Comparison of ENCODE assay signal across 21 mouse cellular contexts in the genomic region with DNA sequence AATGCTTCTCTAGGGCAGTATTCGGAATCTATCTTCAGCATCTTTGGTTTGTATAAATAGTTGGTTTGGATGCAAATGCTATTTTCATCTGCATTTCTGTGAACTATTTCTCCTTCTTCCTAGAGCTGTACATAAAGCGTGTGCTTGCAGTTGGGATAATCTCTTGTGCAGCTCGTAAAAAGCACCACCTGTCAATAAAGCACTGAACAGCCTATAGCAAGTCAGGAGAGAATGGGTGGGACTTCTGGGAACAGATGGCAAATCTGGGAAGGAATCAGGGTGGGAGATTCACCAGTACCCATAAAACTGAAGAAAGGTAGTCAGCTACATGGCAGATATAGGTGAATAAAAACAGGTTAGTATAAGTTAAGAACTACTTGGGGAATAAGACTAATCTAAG.
"Had no signal": no experiment of that assay in that cellular context is flagged by ENCODE, and none has a peak within 500 bp of the region (broad histone marks: within the 10 kb centered on the region; RNA-seq: fewer than 3 reads in every experiment).

No protein-coding gene starts in this region.

- H3K4me1 ChIP-seq: limb, embryonic 12.5 days; limb, embryonic 15.5 days; midbrain, embryonic 12.5 days; midbrain, embryonic 15.5 days; neural tube, embryonic 12.5 days; neural tube, embryonic 15.5 days; stomach, embryonic 15.5 days had no signal

- DNase-seq: kidney, adult 8-10 months; kidney, postnatal 14 days; kidney, postnatal 4 days; left cerebral cortex, postnatal 4 days; liver, postnatal 0 days; lung, embryonic 14.5 days; right cerebral cortex, adult 18-20 months; right cerebral cortex, postnatal 14 days; spleen, adult 18-20 months; thymus, postnatal 25 days had no signal

- H3K9ac ChIP-seq: limb, embryonic 12.5 days; limb, embryonic 15.5 days; liver, embryonic 14.5 days; liver, postnatal 0 days; lung, embryonic 14.5 days; midbrain, embryonic 12.5 days; midbrain, embryonic 15.5 days; neural tube, embryonic 12.5 days; neural tube, embryonic 15.5 days; stomach, embryonic 15.5 days had no signal

- ATAC-seq: liver, postnatal 0 days; lung, postnatal 0 days; midbrain, embryonic 15.5 days had no signal

- H3K27ac ChIP-seq: limb, embryonic 12.5 days; limb, embryonic 15.5 days; liver, embryonic 14.5 days; macrophage; midbrain, embryonic 12.5 days; midbrain, embryonic 15.5 days; neural tube, embryonic 12.5 days; neural tube, embryonic 15.5 days; stomach, embryonic 15.5 days had no signal

- H3K4me2 ChIP-seq: limb, embryonic 12.5 days; limb, embryonic 15.5 days; liver, embryonic 11.5 days; lung, embryonic 14.5 days; midbrain, embryonic 12.5 days; midbrain, embryonic 15.5 days; neural tube, embryonic 12.5 days; neural tube, embryonic 15.5 days; stomach, embryonic 15.5 days had no signal

- H3K4me3 ChIP-seq: limb, embryonic 12.5 days; limb, embryonic 15.5 days; midbrain, embryonic 12.5 days; midbrain, embryonic 15.5 days; neural tube, embryonic 12.5 days; neural tube, embryonic 15.5 days; stomach, embryonic 15.5 days had no signal

- H3K36me3 ChIP-seq: limb, embryonic 12.5 days; limb, embryonic 15.5 days; midbrain, embryonic 12.5 days; midbrain, embryonic 15.5 days; neural tube, embryonic 12.5 days; neural tube, embryonic 15.5 days; stomach, embryonic 15.5 days had no signal

- H3K27me3 ChIP-seq: limb, embryonic 12.5 days; neural tube, embryonic 15.5 days; stomach, embryonic 15.5 days had no signal

- H3K9me3 ChIP-seq: limb, embryonic 12.5 days; limb, embryonic 15.5 days; midbrain, embryonic 12.5 days; midbrain, embryonic 15.5 days; neural tube, embryonic 12.5 days; neural tube, embryonic 15.5 days; stomach, embryonic 15.5 days had no signal
